Mouse (Mus musculus): ENCODE results near the gene Rcsd1. TPM values are rescaled to one million over a fixed set of nuclear protein-coding genes. Genes with fewer than 3 reads are reported as not detected.

Gene Rcsd1
- total and polyA plus RNA-seq, 2 experiments: 2.6 to 3.3 TPM

DNA sequence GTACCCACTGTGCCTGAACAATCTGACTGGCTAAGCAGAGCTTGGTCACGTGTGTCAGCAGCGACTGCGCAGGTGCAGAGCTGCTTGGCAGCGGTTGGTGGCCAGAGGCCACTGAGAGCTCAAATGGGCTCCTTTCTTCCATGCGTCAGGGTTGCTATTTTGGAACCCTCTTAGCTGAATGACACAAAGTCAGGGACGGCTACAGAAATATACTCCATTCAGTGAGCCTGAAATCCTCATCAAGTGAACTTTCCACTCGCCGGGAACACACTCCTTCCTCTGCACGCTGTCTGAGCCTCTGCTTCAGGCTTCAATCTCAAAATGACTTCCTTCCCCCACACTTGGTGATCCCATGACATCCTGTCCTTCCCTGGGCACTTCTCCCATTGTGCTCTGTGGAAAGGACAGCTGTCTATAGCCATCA, 91.3 kb downstream of the Rcsd1 start:
- Histone ChIP-seq H3K27ac (replicated peaks; ENCODE audit: insufficient read depth, low read depth, low read length) (peak overlapping the region; percentile 51), H3K9ac (ENCODE audit: low read depth, low read length) (no peak overlapping the region), H3K27me3 (ENCODE audit: control insufficient read depth, insufficient read depth, low read length) (no peaks in the 10 kb centered on the region), H3K36me3 (ENCODE audit: control insufficient read depth, insufficient read depth, low read length) (no peaks in the 10 kb centered on the region), H3K4me3 (ENCODE audit: insufficient read depth, low read depth, low read length) (no peak overlapping the region), H3K4me1 (ENCODE audit: control insufficient read depth, insufficient read depth, low read length) (peaks cover 14% of the 10 kb centered on the region), H3K79me2 (ENCODE audit: control insufficient read depth, insufficient read depth, low read length) (no peaks in the 10 kb centered on the region)
- DNase-seq (ENCODE audit: extremely low read depth, low read depth, low spot score): peak; percentile 79
- 37% methylated on average over 9 of the region's 9 CpGs for WGBS
- TF ChIP-seq CTCF (IDR thresholded peaks at IDR 0.05; ENCODE audit: low read depth, low read length) (no peak), POLR2A (IDR thresholded peaks at IDR 0.05; ENCODE audit: extremely low read depth, insufficient read depth, low read length) (no peak)

DNA sequence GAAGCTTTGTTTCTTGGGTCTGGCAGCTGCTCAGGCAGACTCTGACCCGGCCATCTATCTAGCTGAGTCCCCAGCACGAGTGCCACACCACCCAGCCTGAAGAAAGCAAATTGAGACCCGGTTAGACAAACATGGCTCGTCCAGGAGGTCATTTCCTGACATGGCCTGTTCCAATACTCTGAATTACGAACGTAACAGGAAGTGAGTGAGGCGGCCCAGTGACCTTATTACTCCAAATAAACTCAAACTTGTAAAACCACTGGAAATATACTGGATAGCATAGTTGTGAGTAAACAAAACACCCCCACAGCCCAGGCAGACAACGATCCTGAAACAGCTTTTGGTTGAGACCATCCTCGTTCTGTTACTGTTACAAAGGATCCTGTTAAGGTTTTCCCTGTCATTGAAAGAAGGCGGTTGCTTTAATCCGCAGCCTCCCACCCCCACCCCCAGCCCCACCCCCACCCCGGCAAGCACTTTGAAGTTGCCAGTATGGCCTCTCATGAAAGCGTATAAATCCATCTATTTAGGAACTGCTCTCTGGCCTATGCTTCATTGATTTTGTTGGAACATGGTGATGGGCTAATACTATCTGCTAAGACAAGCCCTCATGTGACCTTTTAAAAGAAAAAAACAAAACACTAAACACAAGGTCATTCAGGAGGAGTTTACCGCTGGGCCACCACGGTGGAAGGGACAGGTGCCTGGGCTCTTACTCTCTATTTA, 92.2 kb downstream of the Rcsd1 start:
- no peaks in the 10 kb centered on the region for H3K36me3 ChIP-seq (ENCODE audit: control insufficient read depth, insufficient read depth, low read length)
- H3K27me3 ChIP-seq (ENCODE audit: control insufficient read depth, insufficient read depth, low read length): no peaks in the 10 kb centered on the region
- H3K9ac ChIP-seq (ENCODE audit: low read depth, low read length): no peak overlapping the region; the same call in 1 of the 2 replicates
- no peak overlapping the region for H3K4me3 ChIP-seq (ENCODE audit: insufficient read depth, low read depth, low read length)
- no peak for TF ChIP-seq CTCF (IDR thresholded peaks at IDR 0.05; ENCODE audit: low read depth, low read length)
- H3K27ac ChIP-seq (replicated peaks; ENCODE audit: insufficient read depth, low read depth, low read length): peak overlapping the region; percentile 99
- peaks cover 14% of the 10 kb centered on the region for H3K4me1 ChIP-seq (ENCODE audit: control insufficient read depth, insufficient read depth, low read length)
- no peaks in the 10 kb centered on the region for H3K79me2 ChIP-seq (ENCODE audit: control insufficient read depth, insufficient read depth, low read length)
- DNase-seq (ENCODE audit: extremely low read depth, low read depth, low spot score): peak; percentile 98
- WGBS: 7% methylated on average over 15 of the region's 15 CpGs

DNA sequence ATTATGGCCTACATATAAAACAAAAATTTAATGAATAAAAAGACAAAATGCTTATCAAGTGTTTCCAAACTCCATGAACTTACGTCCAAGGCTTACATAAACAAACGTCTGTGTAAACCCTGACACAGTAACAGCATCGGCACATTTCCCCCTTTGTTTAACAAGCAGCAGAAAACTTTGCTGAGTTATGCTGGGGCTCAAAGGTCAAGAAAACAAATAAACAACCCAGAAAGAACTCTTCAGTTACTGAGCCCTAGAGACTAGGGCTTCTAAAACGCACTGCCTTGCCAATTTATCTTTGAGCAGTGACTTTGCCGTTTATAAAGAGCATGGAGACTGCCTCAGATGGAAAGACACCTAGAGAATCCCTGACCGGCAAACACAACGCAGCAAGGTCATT, 92.9 kb downstream of the Rcsd1 start:
- Histone ChIP-seq H3K27ac (replicated peaks; ENCODE audit: insufficient read depth, low read depth, low read length) (peak overlapping the region; percentile 99), H3K36me3 (ENCODE audit: control insufficient read depth, insufficient read depth, low read length) (no peaks in the 10 kb centered on the region), H3K4me3 (ENCODE audit: insufficient read depth, low read depth, low read length) (no peak overlapping the region), H3K4me1 (ENCODE audit: control insufficient read depth, insufficient read depth, low read length) (peaks cover 14% of the 10 kb centered on the region), H3K79me2 (ENCODE audit: control insufficient read depth, insufficient read depth, low read length) (no peaks in the 10 kb centered on the region), H3K27me3 (ENCODE audit: control insufficient read depth, insufficient read depth, low read length) (no peaks in the 10 kb centered on the region), H3K9ac (ENCODE audit: low read depth, low read length) (peak overlapping the region; percentile 59)
- no peak for TF ChIP-seq CTCF (IDR thresholded peaks at IDR 0.05; ENCODE audit: low read depth, low read length)
- no peak for TF ChIP-seq POLR2A (IDR thresholded peaks at IDR 0.05; ENCODE audit: extremely low read depth, insufficient read depth, low read length)
- 2% methylated on average over 7 of the region's 7 CpGs for WGBS
- DNase-seq (ENCODE audit: extremely low read depth, low read depth, low spot score): peak; percentile 94

DNA sequence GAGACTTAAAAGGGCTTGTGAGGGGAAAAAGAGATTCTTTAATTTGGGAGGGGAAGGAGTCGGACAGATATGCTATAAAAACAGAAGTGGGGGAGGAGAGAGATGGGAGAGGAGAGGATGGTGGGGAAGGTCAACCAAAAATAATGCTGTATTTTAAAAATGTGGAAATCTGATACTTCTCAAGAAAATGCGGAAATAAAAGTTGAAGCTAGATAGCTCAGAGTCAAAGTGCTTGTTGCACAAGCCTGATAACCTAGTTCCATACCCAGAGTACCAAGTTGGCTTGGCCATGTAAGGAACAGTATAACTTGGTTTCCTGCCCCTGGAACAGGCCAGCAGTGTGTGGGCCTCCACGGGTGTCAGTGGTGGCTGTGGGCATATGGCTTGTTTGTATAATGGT, 94.8 kb downstream of the Rcsd1 start:
- H3K4me1 ChIP-seq (ENCODE audit: control insufficient read depth, insufficient read depth, low read length): peaks cover 14% of the 10 kb centered on the region
- H3K36me3 ChIP-seq (ENCODE audit: control insufficient read depth, insufficient read depth, low read length): no peaks in the 10 kb centered on the region
- no peak overlapping the region for H3K9ac ChIP-seq (ENCODE audit: low read depth, low read length)
- H3K27me3 ChIP-seq (ENCODE audit: control insufficient read depth, insufficient read depth, low read length): no peaks in the 10 kb centered on the region
- no peaks in the 10 kb centered on the region for H3K79me2 ChIP-seq (ENCODE audit: control insufficient read depth, insufficient read depth, low read length)
- no peak overlapping the region for H3K27ac ChIP-seq (replicated peaks; ENCODE audit: insufficient read depth, low read depth, low read length)
- H3K4me3 ChIP-seq (ENCODE audit: insufficient read depth, low read depth, low read length): no peak overlapping the region
- peak; percentile 53 for DNase-seq (ENCODE audit: extremely low read depth, low read depth, low spot score)
- WGBS: 62% methylated on average over 3 of the region's 3 CpGs
- TF ChIP-seq POLR2A (IDR thresholded peaks at IDR 0.05; ENCODE audit: extremely low read depth, insufficient read depth, low read length) (no peak), CTCF (IDR thresholded peaks at IDR 0.05; ENCODE audit: low read depth, low read length) (no peak)

DNA sequence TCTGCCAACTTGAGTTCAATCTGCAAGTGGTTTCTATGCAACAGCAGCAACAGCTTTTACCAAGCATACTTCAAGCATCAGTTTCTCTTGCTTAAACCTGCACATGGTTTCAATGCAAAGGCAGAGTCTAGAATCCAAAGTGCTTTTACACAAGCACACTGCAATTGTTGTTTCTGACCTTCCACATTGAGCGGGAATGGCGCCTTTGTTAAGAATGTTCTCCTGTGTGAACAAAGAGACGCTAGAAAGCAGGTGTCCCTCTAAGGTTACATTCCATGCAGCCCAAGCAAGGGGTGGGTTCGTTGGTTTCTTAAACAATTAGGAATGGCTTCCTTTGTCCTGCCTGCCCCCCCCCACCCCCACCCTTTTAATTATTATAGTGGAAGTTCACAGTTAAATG, 95.6 kb downstream of the Rcsd1 start:
- H3K27me3 ChIP-seq (ENCODE audit: control insufficient read depth, insufficient read depth, low read length): no peaks in the 10 kb centered on the region
- no peak for DNase-seq (ENCODE audit: extremely low read depth, low read depth, low spot score)
- H3K27ac ChIP-seq (replicated peaks; ENCODE audit: insufficient read depth, low read depth, low read length): no peak overlapping the region
- no peak overlapping the region for H3K4me3 ChIP-seq (ENCODE audit: insufficient read depth, low read depth, low read length)
- no peaks in the 10 kb centered on the region for H3K36me3 ChIP-seq (ENCODE audit: control insufficient read depth, insufficient read depth, low read length)
- 88% methylated on average over 4 of the region's 4 CpGs for WGBS
- peaks cover 14% of the 10 kb centered on the region for H3K4me1 ChIP-seq (ENCODE audit: control insufficient read depth, insufficient read depth, low read length)
- H3K9ac ChIP-seq (ENCODE audit: low read depth, low read length): no peak overlapping the region
- H3K79me2 ChIP-seq (ENCODE audit: control insufficient read depth, insufficient read depth, low read length): no peaks in the 10 kb centered on the region
- no peak for TF ChIP-seq POLR2A (IDR thresholded peaks at IDR 0.05; ENCODE audit: extremely low read depth, insufficient read depth, low read length)
- TF ChIP-seq CTCF (IDR thresholded peaks at IDR 0.05; ENCODE audit: low read depth, low read length): no peak

DNA sequence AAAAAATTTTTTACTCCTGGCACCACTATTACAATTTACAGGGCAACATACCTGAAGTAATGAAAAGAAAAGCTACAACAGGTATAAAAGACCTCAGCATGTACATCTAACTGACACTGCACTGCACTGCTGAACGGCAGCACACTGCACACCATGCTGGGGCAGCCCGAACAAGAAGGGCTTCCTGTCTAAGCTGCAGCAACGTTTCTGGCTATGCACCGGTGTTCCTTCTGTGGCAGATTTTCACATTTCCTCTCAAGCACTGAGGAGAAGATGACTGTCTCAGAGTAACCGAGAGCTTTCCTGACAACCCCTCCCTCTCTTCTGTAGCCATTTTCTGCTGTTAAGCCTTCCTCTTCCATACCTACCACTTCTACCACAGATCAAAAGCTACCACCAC, 96.8 kb downstream of the Rcsd1 start:
- 71% methylated on average over 5 of the region's 5 CpGs for WGBS
- TF ChIP-seq CTCF (IDR thresholded peaks at IDR 0.05; ENCODE audit: low read depth, low read length): no peak
- Histone ChIP-seq H3K4me3 (ENCODE audit: insufficient read depth, low read depth, low read length) (no peak overlapping the region), H3K27ac (replicated peaks; ENCODE audit: insufficient read depth, low read depth, low read length) (no peak overlapping the region), H3K9ac (ENCODE audit: low read depth, low read length) (no peak overlapping the region), H3K27me3 (ENCODE audit: control insufficient read depth, insufficient read depth, low read length) (no peaks in the 10 kb centered on the region), H3K79me2 (ENCODE audit: control insufficient read depth, insufficient read depth, low read length) (no peaks in the 10 kb centered on the region), H3K36me3 (ENCODE audit: control insufficient read depth, insufficient read depth, low read length) (no peaks in the 10 kb centered on the region), H3K4me1 (ENCODE audit: control insufficient read depth, insufficient read depth, low read length) (peaks cover 11% of the 10 kb centered on the region)
- DNase-seq (ENCODE audit: extremely low read depth, low read depth, low spot score): no peak
